Mouse (Mus musculus) limb, embryonic 11.5 days (tissue): ENCODE results near the gene Trnt1. TPM values are rescaled to one million over a fixed set of nuclear protein-coding genes. Genes with fewer than 3 reads are reported as not detected.

Experiments used
- ATAC-seq: fragments of 200-750 bp; cut with Nextera tagmentation; 2 replicates; pipeline ENCODE4 v1.8.0; 2017; ENCODE audit warnings: low read depth; ENCODE audit not compliant: insufficient number of reproducible peaks, low FRiP score, low TSS enrichment
- DNase-seq: peaks from one replicate; pipeline ENCODE4 v3.0.0-alpha.2; 2015; ENCODE audit warnings: low spot score
- H3K27ac ChIP-seq: fragments of 300-500 bp; sonication (generic); replicated peaks from 2 replicates; pipeline ENCODE4 v1.5.1; 2014; ENCODE audit warnings: low read depth, mild to moderate bottlenecking, low read length
- H3K27me3 ChIP-seq: fragments of 300-500 bp; sonication (generic); 2 replicates; pipeline ENCODE4 v1.6.1; 2014; ENCODE audit warnings: mild to moderate bottlenecking, low read length, mixed read lengths; ENCODE audit not compliant: control insufficient read depth, insufficient read depth
- H3K36me3 ChIP-seq: fragments of 300-500 bp; sonication (generic); 2 replicates; pipeline ENCODE4 v1.6.1; 2014; ENCODE audit warnings: mild to moderate bottlenecking, low read length, moderate library complexity, mixed read lengths; ENCODE audit not compliant: control insufficient read depth, insufficient read depth
- H3K4me1 ChIP-seq: fragments of 300-500 bp; sonication (generic); 2 replicates; pipeline ENCODE4 v1.6.1; 2014; ENCODE audit warnings: low read length, mixed read lengths; ENCODE audit not compliant: control insufficient read depth, insufficient read depth
- H3K4me2 ChIP-seq: fragments of 300-500 bp; sonication (generic); 2 replicates; pipeline ENCODE4 v1.6.1; 2014; ENCODE audit warnings: low read depth, mild to moderate bottlenecking, moderate library complexity; ENCODE audit not compliant: severe bottlenecking
- H3K4me3 ChIP-seq: fragments of 300-500 bp; sonication (generic); 2 replicates; pipeline ENCODE4 v1.5.1; 2014; ENCODE audit warnings: low read depth, low read length
- H3K9ac ChIP-seq: fragments of 300-500 bp; sonication (generic); 2 replicates; pipeline ENCODE4 v1.6.1; 2014; ENCODE audit warnings: mild to moderate bottlenecking, low read length
- H3K9me3 ChIP-seq: fragments of 300-500 bp; sonication (generic); 2 replicates; pipeline ENCODE4 v1.6.1; 2016; ENCODE audit warnings: low read length; ENCODE audit not compliant: control insufficient read depth
- WGBS: fragments of 180-500 bp; shearing (Covaris S2); extraction: QIAGEN DNeasy Blood & Tissue Kit; methylation state at CpG from one replicate; pipeline ENCODE4 v1.1.7; 2014; 5-methylcytosine and 5-hydroxymethylcytosine counted together
- polyA plus RNA-seq: library from polyadenylated mRNA; unstranded; fragments of >200 nt; fragmentation: Nextera tagmentation; extraction: Ambion mirVana; gene quantifications from 2 replicates; pipeline ENCODE4 v1.2.1, GENCODE M21; 2014

Trnt1 gene
- polyA plus RNA-seq, 1 experiment from 2014 or later = 69.6 TPM

DNA sequence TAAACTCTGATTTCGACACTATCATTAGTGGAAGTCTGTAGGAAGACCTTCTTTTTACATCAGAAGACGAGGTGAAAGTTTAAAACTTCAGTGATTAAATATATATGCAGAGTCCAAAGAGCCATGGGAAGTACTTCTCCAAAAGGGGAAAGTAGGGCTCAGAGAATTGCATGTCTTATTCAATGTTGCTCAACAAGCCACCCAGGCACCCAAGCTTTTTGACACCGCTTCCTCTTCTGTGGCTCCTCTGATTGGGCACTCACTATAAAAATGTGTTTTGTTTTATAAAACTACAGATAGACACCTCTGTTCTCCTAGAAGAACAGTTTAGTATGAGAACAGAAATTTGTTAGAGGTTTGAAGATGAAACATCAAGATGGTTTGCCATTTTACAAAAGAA lies 51.0 kb downstream of the Trnt1 start:
- H3K27ac ChIP-seq = no peak overlapping the region

DNA sequence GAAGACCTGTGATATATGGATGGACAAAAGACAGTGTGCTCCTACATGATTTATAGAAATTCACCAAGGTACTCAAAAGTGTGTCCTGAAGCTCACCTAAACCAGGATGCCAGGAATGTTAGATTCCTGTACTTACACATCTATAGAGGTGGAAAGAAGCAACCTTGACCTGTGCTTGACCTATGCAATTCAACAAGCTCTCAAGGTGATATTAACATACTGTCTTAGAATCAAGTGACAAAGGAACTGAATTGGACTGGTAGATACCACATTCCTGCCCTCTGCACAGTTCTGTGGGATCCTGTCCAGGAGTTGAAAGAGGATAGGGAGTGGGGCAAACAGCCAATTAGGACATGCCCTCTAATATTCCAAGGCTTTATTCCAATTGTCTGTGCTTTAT lies 51.6 kb downstream of the Trnt1 start:
- DNase-seq (no peak), ATAC-seq (no peak)
- Histone ChIP-seq H3K4me3 (no peak overlapping the region), H3K4me1 (no peaks in the 10 kb centered on the region), H3K27me3 (no peaks in the 10 kb centered on the region), H3K9me3 (no peaks in the 10 kb centered on the region), H3K9ac (no peak overlapping the region), H3K27ac (no peak overlapping the region), H3K4me2 (no peak overlapping the region), H3K36me3 (no peaks in the 10 kb centered on the region)

More for the DNA sequence above, 51.0 kb downstream of the Trnt1 start:
- no peak overlapping the region for H3K4me2 ChIP-seq
- no peaks in the 10 kb centered on the region for H3K27me3 ChIP-seq
- H3K4me3 ChIP-seq = no peak overlapping the region
- no peak overlapping the region for H3K9ac ChIP-seq
- H3K4me1 ChIP-seq = no peaks in the 10 kb centered on the region
- no peak for ATAC-seq
- WGBS = 73% methylated on average over 3 of the region's 3 CpGs
- H3K9me3 ChIP-seq = no peaks in the 10 kb centered on the region
- H3K36me3 ChIP-seq = no peaks in the 10 kb centered on the region
- no peak for DNase-seq

GRCm38 (mm10) chr6:106822329-106822728 lies 53.4 kb downstream of the Trnt1 start:
- Histone ChIP-seq H3K27ac (no peak overlapping the region), H3K4me1 (no peaks in the 10 kb centered on the region), H3K9me3 (no peaks in the 10 kb centered on the region), H3K36me3 (no peaks in the 10 kb centered on the region), H3K27me3 (no peaks in the 10 kb centered on the region), H3K4me3 (no peak overlapping the region), H3K9ac (no peak overlapping the region), H3K4me2 (no peak overlapping the region)
- ATAC-seq = no peak
- no peak for DNase-seq
- 71% methylated on average over 1 of the region's 1 CpGs for WGBS

Other genes starting within 250 kb of the Trnt1 start
- not detected in 2 replicates for gene Il5ra, start 20.1 kb upstream of the Trnt1 start, polyA plus RNA-seq
- 46.0 and 47.3 TPM in 2 replicates for gene Crbn, start 31.0 kb downstream of the Trnt1 start, polyA plus RNA-seq